Mouse (Mus musculus) bone marrow, adult 2 months (tissue): ENCODE data around the gene Gm11042. TPM values are rescaled to one million over a fixed set of nuclear protein-coding genes. Genes with fewer than 3 reads are reported as not detected.

Experiments
- H3K27ac ChIP-seq: fragments of 200-500 bp; 2 replicates; pipeline ENCODE4 v1.5.1; 2012; ENCODE audit warnings: low read depth, mild to moderate bottlenecking, control low read depth, inconsistent platforms, low read length; ENCODE audit not compliant: control insufficient read depth, poor library complexity, insufficient read depth
- H3K4me1 ChIP-seq: fragments of 200-500 bp; 2 replicates; pipeline ENCODE4 v1.6.1; 2011; ENCODE audit warnings: low read length; ENCODE audit not compliant: control insufficient read depth, insufficient read depth
- H3K4me3 ChIP-seq: fragments of 200-500 bp; replicated peaks from 2 replicates; pipeline ENCODE3; 2011; ENCODE audit warnings: mild to moderate bottlenecking, low read depth, low read length, control low read depth; ENCODE audit not compliant: control insufficient read depth
- CTCF ChIP-seq: fragments of 200-500 bp; IDR thresholded peaks from 2 replicates; pipeline ENCODE4 v1.5.1; 2011; ENCODE audit warnings: low read length, control low read depth; ENCODE audit not compliant: control insufficient read depth, insufficient read depth
- POLR2A ChIP-seq: fragments of 200-500 bp; IDR thresholded peaks from 2 replicates; pipeline ENCODE4 v1.6.1; 2011; ENCODE audit warnings: low read depth, mild to moderate bottlenecking, control low read depth, low read length, borderline replicate concordance; ENCODE audit not compliant: control insufficient read depth
- WGBS: fragments of 180-500 bp; shearing (Covaris S2); methylation state at CpG from one replicate; pipeline ENCODE4 v1.1.7; 2018; 5-methylcytosine and 5-hydroxymethylcytosine counted together
- polyA plus RNA-seq: library from polyadenylated mRNA; stranded (reverse); fragments of >200 nt; gene quantifications from 2 replicates; pipeline ENCODE4 v1.2.4, GENCODE M21; 2011; ENCODE audit warnings: low replicate concordance; ENCODE audit not compliant: missing spikeins, insufficient read depth, insufficient read length

Gene Gm11042
- polyA plus RNA-seq, 1 experiment, result not detected

GRCm38 (mm10) chr12:74281403-74281802 is 34.8 kb downstream of the Gm11042 start:
- no peak overlapping the region for H3K27ac ChIP-seq
- no peak overlapping the region for H3K4me3 ChIP-seq
- TF ChIP-seq CTCF (no peak), POLR2A (no peak)
- 62% methylated on average over 4 of the region's 4 CpGs for WGBS
- H3K4me1 ChIP-seq, result no peaks in the 10 kb centered on the region

- TF ChIP-seq CTCF, result no peak
- no peak for TF ChIP-seq POLR2A
- no peak overlapping the region for H3K4me3 ChIP-seq
- H3K4me1 ChIP-seq, result no peaks in the 10 kb centered on the region
- no peak overlapping the region for H3K27ac ChIP-seq
- WGBS, result 67% methylated on average over 5 of the region's 5 CpGs
Measured at GRCm38 (mm10) chr12:74277265-74277664, 38.9 kb downstream of the Gm11042 start.

GRCm38 (mm10) chr12:74272545-74272944 is 43.6 kb downstream of the Gm11042 start:
- H3K4me3 ChIP-seq, result no peak overlapping the region
- no peaks in the 10 kb centered on the region for H3K4me1 ChIP-seq
- 89% methylated on average over 17 of the region's 17 CpGs for WGBS
- H3K27ac ChIP-seq, result no peak overlapping the region
- TF ChIP-seq CTCF, result no peak
- no peak for TF ChIP-seq POLR2A

- WGBS, result 70% methylated on average over 15 of the region's 15 CpGs
- TF ChIP-seq POLR2A (no peak), CTCF (no peak)
- Histone ChIP-seq H3K4me1 (no peaks in the 10 kb centered on the region), H3K4me3 (no peak overlapping the region), H3K27ac (no peak overlapping the region)
Measured at GRCm38 (mm10) chr12:74268644-74269285, 47.4 kb downstream of the Gm11042 start.

- 85% methylated on average over 4 of the region's 4 CpGs for WGBS
- TF ChIP-seq CTCF (no peak), POLR2A (no peak)
- no peaks in the 10 kb centered on the region for H3K4me1 ChIP-seq
- H3K27ac ChIP-seq, result no peak overlapping the region
- H3K4me3 ChIP-seq, result no peak overlapping the region
Measured at GRCm38 (mm10) chr12:74267049-74267448, 49.1 kb downstream of the Gm11042 start.
